Mouse (Mus musculus): ENCODE results near the gene Efs. TPM values are rescaled to one million over a fixed set of nuclear protein-coding genes. Genes with fewer than 3 reads are reported as not detected.
"Not testable (repeated sequence)": the region's sequence is repeated elsewhere in the genome, so short reads cannot be mapped to it uniquely, and the experiment has no call there.

Efs gene
- polyA plus RNA-seq, 1 experiment from 2014 or later = 5.5 TPM

DNA sequence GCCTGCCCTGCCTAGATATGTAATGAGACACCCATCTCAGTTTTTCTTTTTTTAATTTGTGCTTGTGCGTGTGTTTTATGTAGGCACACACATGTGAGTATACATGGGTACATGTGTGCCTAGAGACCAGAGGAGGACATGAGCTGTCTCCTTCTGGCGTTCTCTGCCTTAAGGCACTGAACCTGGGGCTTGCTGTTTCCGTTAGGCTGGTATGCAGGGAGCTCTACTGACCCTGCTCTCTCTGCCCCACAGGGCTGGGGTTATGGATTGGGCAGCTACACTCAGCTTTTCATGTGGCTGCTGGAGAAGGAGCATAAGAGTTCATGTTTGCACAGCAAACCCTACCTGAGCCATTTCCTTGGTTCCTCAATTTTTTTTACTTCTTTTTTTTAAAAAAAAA lies 28.5 kb upstream of the Efs start:
- Histone ChIP-seq H3K27ac (ENCODE audit: low read depth, low read length) (no peak overlapping the region), H3K27me3 (replicated peaks; ENCODE audit: control insufficient read depth, insufficient read depth, low read length) (peaks cover 9% of the 10 kb centered on the region; the same call in 1 of the 2 replicates), H3K4me3 (ENCODE audit: low read depth, low read length) (no peak overlapping the region), H3K36me3 (ENCODE audit: control insufficient read depth, insufficient read depth, low read length) (no peaks in the 10 kb centered on the region), H3K4me2 (no peak overlapping the region), H3K9ac (ENCODE audit: low read depth, low read length) (no peak overlapping the region), H3K4me1 (replicated peaks; ENCODE audit: control insufficient read depth, insufficient read depth, low read length) (no peaks in the 10 kb centered on the region), H3K9me3 (ENCODE audit: control insufficient read depth, low read length) (no peaks in the 10 kb centered on the region)
- no peak for ATAC-seq (replicated peaks; ENCODE audit: low FRiP score)
- WGBS = 71% methylated on average over 3 of the region's 3 CpGs
- DNase-seq (ENCODE audit: low spot score) = no peak

DNA sequence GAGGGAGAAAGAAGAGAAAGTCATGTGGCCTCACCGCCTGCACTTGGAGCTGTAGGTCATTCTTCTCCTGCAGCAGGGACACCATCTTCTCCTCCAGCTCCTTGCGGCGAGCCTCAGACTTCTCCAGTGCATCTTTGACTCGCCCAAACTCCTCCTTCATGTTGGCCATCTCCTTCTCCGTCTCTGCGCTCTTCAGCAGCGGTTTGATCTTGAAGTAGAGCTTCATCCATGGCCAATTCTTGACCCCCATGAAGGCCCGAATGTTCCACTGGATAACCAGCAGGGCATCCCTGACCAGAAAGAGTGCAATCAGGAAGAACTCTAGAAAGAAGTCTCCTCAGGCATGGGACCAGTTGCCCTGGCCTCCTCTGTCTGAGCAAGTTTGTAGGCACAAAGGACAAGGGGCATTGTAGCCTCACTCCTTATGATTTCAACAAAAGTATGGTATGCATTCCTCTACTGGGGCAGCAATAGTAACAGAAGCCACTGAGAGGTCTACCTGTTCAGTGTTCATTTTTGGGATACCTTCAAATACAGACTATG lies 27.8 kb upstream of the Efs start:
- no peaks in the 10 kb centered on the region for H3K4me1 ChIP-seq (replicated peaks; ENCODE audit: control insufficient read depth, insufficient read depth, low read length)
- 86% methylated on average over 8 of the region's 8 CpGs for WGBS
- DNase-seq (ENCODE audit: low spot score) = no peak

DNA sequence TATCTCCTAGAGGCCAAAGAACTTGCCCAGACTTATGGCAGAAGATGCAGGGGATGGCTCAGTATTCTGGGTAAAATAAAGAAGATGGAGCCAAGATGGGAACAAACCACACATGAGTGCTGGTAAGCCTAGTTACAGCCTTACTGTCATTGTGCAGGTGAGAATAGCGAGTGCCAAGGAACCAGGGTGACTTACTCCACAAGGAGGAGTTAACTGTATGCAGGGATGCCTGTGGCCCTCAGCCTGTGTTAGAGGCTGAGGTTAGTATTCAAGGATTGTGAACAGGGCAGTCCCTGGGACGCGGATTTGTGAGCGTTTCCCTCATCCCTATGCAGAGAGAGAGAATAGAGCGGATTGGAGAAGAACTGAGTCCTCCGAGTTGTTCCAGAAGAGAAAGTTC lies 25.7 kb upstream of the Efs start:
- DNase-seq (ENCODE audit: low spot score) (no peak), ATAC-seq (replicated peaks; ENCODE audit: low FRiP score) (no peak)
- Histone ChIP-seq H3K27ac (ENCODE audit: low read depth, low read length) (no peak overlapping the region), H3K9ac (ENCODE audit: low read depth, low read length) (no peak overlapping the region), H3K9me3 (ENCODE audit: control insufficient read depth, low read length) (no peaks in the 10 kb centered on the region), H3K4me2 (no peak overlapping the region), H3K4me1 (replicated peaks; ENCODE audit: control insufficient read depth, insufficient read depth, low read length) (no peaks in the 10 kb centered on the region), H3K4me3 (ENCODE audit: low read depth, low read length) (no peak overlapping the region), H3K27me3 (replicated peaks; ENCODE audit: control insufficient read depth, insufficient read depth, low read length) (peaks cover 9% of the 10 kb centered on the region; the same call in 1 of the 2 replicates), H3K36me3 (ENCODE audit: control insufficient read depth, insufficient read depth, low read length) (no peaks in the 10 kb centered on the region)
- 82% methylated on average over 6 of the region's 6 CpGs for WGBS

More for the DNA sequence above, 27.8 kb upstream of the Efs start:
- Histone ChIP-seq H3K4me2 (no peak overlapping the region), H3K27me3 (replicated peaks; ENCODE audit: control insufficient read depth, insufficient read depth, low read length) (peaks cover 9% of the 10 kb centered on the region; the same call in 1 of the 2 replicates), H3K36me3 (ENCODE audit: control insufficient read depth, insufficient read depth, low read length) (no peaks in the 10 kb centered on the region), H3K4me3 (ENCODE audit: low read depth, low read length) (no peak overlapping the region), H3K27ac (ENCODE audit: low read depth, low read length) (no peak overlapping the region), H3K9me3 (ENCODE audit: control insufficient read depth, low read length) (no peaks in the 10 kb centered on the region), H3K9ac (ENCODE audit: low read depth, low read length) (no peak overlapping the region)
- ATAC-seq (replicated peaks; ENCODE audit: low FRiP score) = no peak

DNA sequence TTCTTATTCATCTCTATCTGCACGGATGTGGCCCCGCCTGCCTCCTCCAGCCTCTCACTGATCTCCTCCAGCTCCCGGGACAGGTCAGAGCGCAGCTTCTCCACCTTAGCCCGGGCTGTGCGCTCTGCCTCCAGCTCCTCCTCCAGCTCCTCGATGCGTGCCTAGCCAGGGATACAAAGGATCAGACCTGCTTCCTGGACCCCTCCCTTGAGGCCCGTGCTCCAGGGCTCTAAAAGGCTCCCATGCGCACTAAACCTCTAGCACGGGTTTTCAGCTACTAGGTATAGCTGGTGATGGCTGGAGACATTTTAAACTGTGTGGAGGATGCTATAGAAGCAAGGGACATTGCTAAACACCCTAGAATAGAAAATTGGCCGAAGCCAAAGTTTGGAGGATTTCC lies 24.6 kb upstream of the Efs start:
- no peak overlapping the region for H3K27ac ChIP-seq (ENCODE audit: low read depth, low read length)
- H3K9me3 ChIP-seq (ENCODE audit: control insufficient read depth, low read length) = no peaks in the 10 kb centered on the region
- no peak overlapping the region for H3K9ac ChIP-seq (ENCODE audit: low read depth, low read length)
- DNase-seq (ENCODE audit: low spot score) (no peak), ATAC-seq (replicated peaks; ENCODE audit: low FRiP score) (no peak)
- H3K36me3 ChIP-seq (ENCODE audit: control insufficient read depth, insufficient read depth, low read length) = no peaks in the 10 kb centered on the region
- H3K4me1 ChIP-seq (replicated peaks; ENCODE audit: control insufficient read depth, insufficient read depth, low read length) = no peaks in the 10 kb centered on the region
- no peak overlapping the region for H3K4me2 ChIP-seq
- WGBS = 52% methylated on average over 12 of the region's 12 CpGs
- H3K4me3 ChIP-seq (ENCODE audit: low read depth, low read length) = no peak overlapping the region
- H3K27me3 ChIP-seq (replicated peaks; ENCODE audit: control insufficient read depth, insufficient read depth, low read length) = peaks cover 9% of the 10 kb centered on the region; the same call in 1 of the 2 replicates

DNA sequence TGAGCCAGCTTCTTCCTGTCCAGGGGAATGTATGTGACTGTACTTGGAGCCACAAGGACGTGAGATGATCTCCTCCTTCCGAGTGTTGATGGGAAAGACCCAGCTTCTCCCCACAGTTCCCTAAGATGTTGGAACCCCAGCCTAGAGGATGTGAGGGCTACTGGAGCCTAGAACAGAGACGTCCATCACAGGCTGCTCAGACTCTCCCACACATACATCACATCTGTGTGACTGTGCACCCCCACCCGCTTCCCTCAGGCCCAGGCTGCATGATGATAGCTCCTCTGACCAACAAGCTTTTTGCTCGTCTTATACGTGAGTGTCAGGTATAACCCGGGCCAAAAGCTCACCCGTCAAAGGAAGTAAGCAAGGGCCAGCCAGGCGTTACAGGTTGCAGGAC lies 22.9 kb upstream of the Efs start:
- no peaks in the 10 kb centered on the region for H3K9me3 ChIP-seq (ENCODE audit: control insufficient read depth, low read length)
- peaks cover 9% of the 10 kb centered on the region; the same call in 1 of the 2 replicates for H3K27me3 ChIP-seq (replicated peaks; ENCODE audit: control insufficient read depth, insufficient read depth, low read length)
- DNase-seq (ENCODE audit: low spot score) (no peak), ATAC-seq (replicated peaks; ENCODE audit: low FRiP score) (no peak)
- H3K9ac ChIP-seq (ENCODE audit: low read depth, low read length) = no peak overlapping the region
- H3K4me3 ChIP-seq (ENCODE audit: low read depth, low read length) = no peak overlapping the region
- no peak overlapping the region for H3K27ac ChIP-seq (ENCODE audit: low read depth, low read length)
- H3K4me2 ChIP-seq = no peak overlapping the region
- WGBS = 80% methylated on average over 9 of the region's 9 CpGs
- no peaks in the 10 kb centered on the region for H3K36me3 ChIP-seq (ENCODE audit: control insufficient read depth, insufficient read depth, low read length)
- H3K4me1 ChIP-seq (replicated peaks; ENCODE audit: control insufficient read depth, insufficient read depth, low read length) = no peaks in the 10 kb centered on the region

DNA sequence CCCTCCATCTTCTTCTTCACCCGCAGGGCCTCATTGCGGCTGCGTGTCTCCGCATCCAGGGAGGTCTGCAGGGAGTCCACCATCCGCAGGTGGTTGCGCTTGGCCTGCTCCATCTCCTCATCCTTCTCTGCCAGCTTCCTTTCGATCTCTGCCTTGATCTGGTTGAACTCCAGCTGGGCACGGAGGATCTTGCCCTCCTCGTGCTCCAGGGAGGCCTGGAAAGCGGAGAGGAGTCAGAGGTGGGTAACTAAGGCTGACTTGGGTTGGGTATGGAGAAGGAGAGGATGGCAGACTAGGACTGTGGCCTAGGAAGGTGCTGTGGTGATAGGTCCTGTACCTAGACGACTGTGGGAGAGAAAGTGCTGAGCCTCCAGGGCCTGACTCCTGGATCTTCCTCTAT lies 21.1 kb upstream of the Efs start:
- not testable (repeated sequence) for H3K4me2 ChIP-seq; DNase-seq (ENCODE audit: low spot score); H3K9ac ChIP-seq (ENCODE audit: low read depth, low read length); ATAC-seq (replicated peaks; ENCODE audit: low FRiP score); H3K9me3 ChIP-seq (ENCODE audit: control insufficient read depth, low read length); H3K4me3 ChIP-seq (ENCODE audit: low read depth, low read length); H3K27me3 ChIP-seq (replicated peaks; ENCODE audit: control insufficient read depth, insufficient read depth, low read length); H3K4me1 ChIP-seq (replicated peaks; ENCODE audit: control insufficient read depth, insufficient read depth, low read length); H3K27ac ChIP-seq (ENCODE audit: low read depth, low read length); H3K36me3 ChIP-seq (ENCODE audit: control insufficient read depth, insufficient read depth, low read length)
- WGBS = 85% methylated on average over 6 of the region's 11 CpGs

DNA sequence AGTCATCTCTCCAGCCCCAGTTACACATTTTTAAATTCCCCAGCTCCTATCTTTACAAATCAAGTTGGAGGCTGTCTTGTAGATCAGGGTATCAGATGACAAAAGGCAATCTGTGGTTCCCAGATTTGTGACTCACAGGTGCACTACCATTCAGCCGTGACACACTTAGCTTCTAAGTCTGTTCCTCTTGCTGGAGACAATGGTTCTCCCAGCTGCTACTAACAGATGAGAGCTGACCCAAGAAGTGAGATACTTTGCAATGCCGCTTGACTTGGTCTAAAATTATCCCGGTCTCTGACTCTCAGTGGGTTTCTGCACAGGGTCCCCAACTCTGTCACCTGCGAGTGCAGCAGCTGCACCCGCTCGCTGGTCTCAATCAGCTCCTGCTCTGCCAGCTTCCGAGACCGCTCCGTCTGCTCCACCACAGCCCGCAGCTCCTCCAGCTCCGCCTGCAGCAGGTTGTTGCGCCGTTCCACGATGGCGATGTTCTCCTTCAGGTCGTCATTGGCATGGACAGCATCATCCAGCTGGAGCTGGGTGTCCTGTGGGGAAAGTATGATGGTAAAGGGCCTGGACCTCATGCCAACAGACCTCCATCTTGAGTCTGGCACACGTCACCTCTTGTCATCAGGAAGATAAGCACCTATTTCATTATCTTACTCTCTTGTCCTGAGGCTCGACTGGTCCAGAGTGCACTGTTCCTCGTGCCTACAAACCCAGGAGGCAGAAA lies 20.2 kb upstream of the Efs start:
- no peak for ATAC-seq (replicated peaks; ENCODE audit: low FRiP score)
- Histone ChIP-seq H3K4me1 (replicated peaks; ENCODE audit: control insufficient read depth, insufficient read depth, low read length) (no peaks in the 10 kb centered on the region), H3K36me3 (ENCODE audit: control insufficient read depth, insufficient read depth, low read length) (no peaks in the 10 kb centered on the region), H3K9ac (ENCODE audit: low read depth, low read length) (no peak overlapping the region), H3K27ac (ENCODE audit: low read depth, low read length) (no peak overlapping the region), H3K4me2 (no peak overlapping the region), H3K4me3 (ENCODE audit: low read depth, low read length) (no peak overlapping the region), H3K27me3 (replicated peaks; ENCODE audit: control insufficient read depth, insufficient read depth, low read length) (0 out of 2 replicates have a peak, but pooled peaks cover 6% of the 10 kb centered on the region), H3K9me3 (ENCODE audit: control insufficient read depth, low read length) (no peaks in the 10 kb centered on the region)
- DNase-seq (ENCODE audit: low spot score) = no peak
- WGBS = 74% methylated on average over 19 of the region's 19 CpGs

DNA sequence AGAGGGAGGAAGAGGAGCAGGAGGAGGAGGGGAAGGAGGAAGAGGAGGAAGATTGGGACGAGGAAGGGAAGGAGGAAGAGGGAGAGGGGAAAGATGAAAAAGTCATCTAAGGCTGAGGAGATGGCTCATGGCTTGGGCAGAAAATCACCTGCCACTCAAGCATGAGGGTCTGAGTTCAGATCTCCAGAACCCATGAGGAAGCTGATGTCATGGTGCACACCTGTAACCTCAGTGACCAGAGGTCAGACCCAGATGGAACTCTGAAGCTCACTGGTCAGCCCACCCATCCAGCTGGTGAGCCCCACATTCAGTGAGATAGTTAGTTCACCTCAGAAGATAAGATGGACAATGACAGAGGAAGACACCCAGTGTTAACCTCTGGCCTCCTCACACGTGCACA lies 19.0 kb upstream of the Efs start:
- 0 out of 2 replicates have a peak, but pooled peaks cover 2% of the 10 kb centered on the region for H3K27me3 ChIP-seq (replicated peaks; ENCODE audit: control insufficient read depth, insufficient read depth, low read length)
- H3K36me3 ChIP-seq (ENCODE audit: control insufficient read depth, insufficient read depth, low read length) = no peaks in the 10 kb centered on the region
- H3K9me3 ChIP-seq (ENCODE audit: control insufficient read depth, low read length) = no peaks in the 10 kb centered on the region
- H3K4me3 ChIP-seq (ENCODE audit: low read depth, low read length) = no peak overlapping the region
- H3K9ac ChIP-seq (ENCODE audit: low read depth, low read length) = no peak overlapping the region
- H3K4me2 ChIP-seq = no peak overlapping the region
- WGBS = 54% methylated on average over 2 of the region's 2 CpGs
- no peak overlapping the region for H3K27ac ChIP-seq (ENCODE audit: low read depth, low read length)
- H3K4me1 ChIP-seq (replicated peaks; ENCODE audit: control insufficient read depth, insufficient read depth, low read length) = no peaks in the 10 kb centered on the region
- ATAC-seq (replicated peaks; ENCODE audit: low FRiP score) = no peak
- no peak for DNase-seq (ENCODE audit: low spot score)

DNA sequence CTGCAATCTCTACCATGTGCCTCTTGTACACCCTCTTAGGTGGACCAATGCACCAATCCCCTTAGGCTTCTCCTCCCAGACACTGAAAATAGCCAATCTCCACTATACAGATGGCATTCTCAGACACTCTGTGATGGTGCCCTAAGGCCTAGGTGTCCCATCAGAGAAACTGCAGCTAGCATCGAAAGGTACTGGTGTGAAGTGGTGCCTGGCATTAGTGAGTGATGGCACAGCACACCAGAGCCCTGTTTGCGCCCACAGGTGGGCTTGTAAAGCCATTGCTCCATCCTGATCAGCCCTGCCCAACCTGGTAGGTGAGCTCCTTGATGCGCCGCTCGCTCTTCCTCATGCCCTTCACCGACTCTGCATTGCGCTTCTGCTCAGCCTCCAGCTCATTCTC lies 18.0 kb upstream of the Efs start:
- H3K9ac ChIP-seq (ENCODE audit: low read depth, low read length) = no peak overlapping the region
- no peaks in the 10 kb centered on the region for H3K36me3 ChIP-seq (ENCODE audit: control insufficient read depth, insufficient read depth, low read length)
- WGBS = 88% methylated on average over 7 of the region's 7 CpGs
- H3K4me1 ChIP-seq (replicated peaks; ENCODE audit: control insufficient read depth, insufficient read depth, low read length) = no peaks in the 10 kb centered on the region
- H3K4me2 ChIP-seq = no peak overlapping the region
- no peaks in the 10 kb centered on the region for H3K27me3 ChIP-seq (replicated peaks; ENCODE audit: control insufficient read depth, insufficient read depth, low read length)
- no peak for ATAC-seq (replicated peaks; ENCODE audit: low FRiP score)
- no peak overlapping the region for H3K4me3 ChIP-seq (ENCODE audit: low read depth, low read length)
- no peaks in the 10 kb centered on the region for H3K9me3 ChIP-seq (ENCODE audit: control insufficient read depth, low read length)
- H3K27ac ChIP-seq (ENCODE audit: low read depth, low read length) = no peak overlapping the region
- DNase-seq (ENCODE audit: low spot score) = no peak

Measured in liver, embryonic 11.5 days (tissue).